Mouse (Mus musculus): ENCODE data around the gene Zfp672.

GRCm38 (mm10) chr11:58351179-58351578 lies 21.0 kb upstream of the Zfp672 start:
- no peak for TF ChIP-seq CTCF (IDR thresholded peaks at IDR 0.05; ENCODE audit: low read depth, low read length)
- no peak for TF ChIP-seq POLR2A (IDR thresholded peaks at IDR 0.05; ENCODE audit: extremely low read depth, insufficient read depth, low read length)

Measured in liver, adult 2 months (tissue).